Mouse (Mus musculus): Measurements from ENCODE around the gene Trmt10a. TPM values are rescaled to one million over a fixed set of nuclear protein-coding genes. Genes with fewer than 3 reads are reported as not detected.

Gene Trmt10a
- polyA plus RNA-seq, 1 experiment = 0.24 TPM

DNA sequence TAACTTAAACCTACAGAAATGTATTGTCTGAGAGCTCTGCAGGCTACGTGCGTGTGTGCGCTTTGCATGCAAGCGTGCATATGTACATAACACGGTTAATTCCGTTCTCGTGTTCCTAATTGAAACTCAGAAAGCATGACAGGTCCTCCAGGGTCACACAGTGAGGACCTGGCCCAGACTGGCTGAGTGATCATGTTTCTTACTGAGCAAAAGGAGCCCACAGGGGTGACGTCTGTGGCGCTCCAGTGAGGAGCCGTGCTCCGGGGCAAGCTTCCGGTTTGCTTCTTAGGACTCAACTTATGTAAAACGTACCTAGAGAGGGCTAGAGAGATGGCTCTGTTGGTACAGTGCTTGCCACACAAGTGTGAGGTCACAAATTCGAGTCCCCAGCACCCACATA is 53.8 kb downstream of the Trmt10a start:
- whole genome bisulfite sequencing = 86% methylated on average over 14 of the region's 14 CpGs
- H3K4me3 ChIP-seq (ENCODE audit: low read depth, low read length) = no peak overlapping the region
- no peak overlapping the region for H3K27ac ChIP-seq (ENCODE audit: insufficient read depth, low read depth, low read length)
- no peaks in the 10 kb centered on the region for H3K36me3 ChIP-seq (ENCODE audit: control insufficient read depth, insufficient read depth, low read length)
- no peaks in the 10 kb centered on the region for H3K27me3 ChIP-seq (ENCODE audit: control insufficient read depth, insufficient read depth, low read length)
- H3K4me1 ChIP-seq (ENCODE audit: control insufficient read depth, insufficient read depth, insufficient read length, low read length) = no peaks in the 10 kb centered on the region; the same call in 1 of the 2 replicates
- no peak for TF ChIP-seq POLR2A (IDR thresholded peaks at IDR 0.05; ENCODE audit: low read depth, low read length)
- no peak for TF ChIP-seq CTCF (IDR thresholded peaks at IDR 0.05; ENCODE audit: extremely low read depth, insufficient read length, insufficient replicate concordance, low read depth, low read length)

DNA sequence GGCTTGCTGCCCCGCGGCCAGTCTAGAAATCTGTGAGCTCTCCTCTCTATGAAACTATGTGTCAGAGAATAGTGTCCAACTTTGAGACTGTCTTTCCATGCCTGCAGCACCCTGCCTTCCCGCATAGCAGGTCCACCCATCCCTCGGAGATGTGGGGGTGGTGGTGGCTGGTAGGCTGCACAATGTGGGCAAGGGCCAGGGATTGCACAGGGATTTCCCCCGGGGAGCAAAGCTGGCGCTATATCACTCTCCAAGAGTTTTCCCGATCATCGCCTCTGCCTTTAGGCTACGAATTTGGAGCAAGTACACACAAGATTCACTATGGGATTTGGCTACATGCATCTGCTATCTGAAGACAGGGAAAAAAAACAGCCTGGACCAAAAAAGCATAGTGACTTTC is 54.3 kb downstream of the Trmt10a start:
- 68% methylated on average over 9 of the region's 9 CpGs for WGBS
- no peaks in the 10 kb centered on the region for H3K36me3 ChIP-seq (ENCODE audit: control insufficient read depth, insufficient read depth, low read length)
- no peaks in the 10 kb centered on the region for H3K27me3 ChIP-seq (ENCODE audit: control insufficient read depth, insufficient read depth, low read length)
- no peak overlapping the region for H3K4me3 ChIP-seq (ENCODE audit: low read depth, low read length)
- H3K4me1 ChIP-seq (ENCODE audit: control insufficient read depth, insufficient read depth, insufficient read length, low read length) = no peaks in the 10 kb centered on the region; the same call in 1 of the 2 replicates
- TF ChIP-seq POLR2A (IDR thresholded peaks at IDR 0.05; ENCODE audit: low read depth, low read length) = no peak
- no peak for TF ChIP-seq CTCF (IDR thresholded peaks at IDR 0.05; ENCODE audit: extremely low read depth, insufficient read length, insufficient replicate concordance, low read depth, low read length)
- no peak overlapping the region for H3K27ac ChIP-seq (ENCODE audit: insufficient read depth, low read depth, low read length)

DNA sequence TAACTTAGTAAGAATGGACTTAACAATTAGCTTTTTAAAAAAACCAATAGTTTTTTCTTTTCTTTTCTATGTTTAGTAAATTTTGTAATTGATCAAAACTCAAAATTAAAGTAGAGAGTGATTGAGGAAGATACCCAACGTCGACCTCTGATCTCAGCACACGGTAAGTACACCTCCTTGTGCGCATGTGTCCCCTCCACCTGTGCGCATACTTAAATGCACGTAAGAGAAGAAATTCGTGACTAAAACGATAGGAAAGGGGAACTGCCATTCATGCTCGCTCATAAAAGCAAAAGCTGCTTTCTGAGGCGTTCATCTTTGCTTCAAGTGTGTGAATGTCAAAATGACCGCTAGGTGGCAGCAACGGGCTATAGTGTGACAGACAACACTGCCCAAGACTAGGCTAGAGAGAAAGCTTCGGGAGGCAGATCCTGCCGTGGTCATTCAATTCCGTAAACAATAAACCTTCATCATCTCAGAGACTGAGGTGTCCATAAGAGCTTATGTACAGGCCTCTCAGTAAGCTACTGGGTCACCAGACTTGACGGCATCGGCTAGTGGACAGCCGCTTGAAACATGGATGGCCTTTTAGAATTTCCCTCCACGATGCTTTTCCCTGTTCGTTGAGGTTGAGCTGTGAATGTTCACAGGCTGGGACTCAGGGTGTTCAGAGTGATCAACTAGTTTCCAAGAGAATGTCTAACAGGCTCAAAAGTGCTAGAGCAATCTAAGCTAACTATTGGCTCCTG is 54.9 kb downstream of the Trmt10a start:
- H3K27me3 ChIP-seq (ENCODE audit: control insufficient read depth, insufficient read depth, low read length) = no peaks in the 10 kb centered on the region
- TF ChIP-seq CTCF (IDR thresholded peaks at IDR 0.05; ENCODE audit: extremely low read depth, insufficient read length, insufficient replicate concordance, low read depth, low read length) (peak; percentile 77; the same call in 1 of the 2 replicates), POLR2A (IDR thresholded peaks at IDR 0.05; ENCODE audit: low read depth, low read length) (no peak)
- no peak overlapping the region for H3K4me3 ChIP-seq (ENCODE audit: low read depth, low read length)
- no peak overlapping the region for H3K27ac ChIP-seq (ENCODE audit: insufficient read depth, low read depth, low read length)
- H3K36me3 ChIP-seq (ENCODE audit: control insufficient read depth, insufficient read depth, low read length) = no peaks in the 10 kb centered on the region
- 24% methylated on average over 20 of the region's 20 CpGs for WGBS
- H3K4me1 ChIP-seq (ENCODE audit: control insufficient read depth, insufficient read depth, insufficient read length, low read length) = no peaks in the 10 kb centered on the region; the same call in 1 of the 2 replicates

DNA sequence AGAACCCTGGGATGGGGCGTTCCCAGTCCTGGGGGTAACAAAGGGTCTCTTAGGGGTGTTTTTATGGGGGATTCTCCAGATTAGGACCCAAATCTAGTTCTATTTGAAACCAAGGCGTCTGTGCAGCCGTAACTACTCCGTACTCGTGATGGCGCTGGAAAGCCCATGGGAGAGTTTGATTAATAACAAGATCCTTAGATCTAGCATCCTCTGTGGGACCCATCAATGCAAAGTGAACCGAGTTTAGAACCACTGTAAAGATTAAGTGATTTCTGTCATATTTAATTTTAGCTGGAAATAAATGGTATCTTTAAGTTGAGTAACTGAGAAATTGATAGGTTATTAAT is 55.4 kb downstream of the Trmt10a start:
- no peak for TF ChIP-seq POLR2A (IDR thresholded peaks at IDR 0.05; ENCODE audit: low read depth, low read length)
- TF ChIP-seq CTCF (IDR thresholded peaks at IDR 0.05; ENCODE audit: extremely low read depth, insufficient read length, insufficient replicate concordance, low read depth, low read length) = no peak
- Histone ChIP-seq H3K4me1 (ENCODE audit: control insufficient read depth, insufficient read depth, insufficient read length, low read length) (no peaks in the 10 kb centered on the region; the same call in 1 of the 2 replicates), H3K4me3 (ENCODE audit: low read depth, low read length) (no peak overlapping the region), H3K36me3 (ENCODE audit: control insufficient read depth, insufficient read depth, low read length) (no peaks in the 10 kb centered on the region), H3K27ac (ENCODE audit: insufficient read depth, low read depth, low read length) (no peak overlapping the region), H3K27me3 (ENCODE audit: control insufficient read depth, insufficient read depth, low read length) (no peaks in the 10 kb centered on the region)
- 81% methylated on average over 7 of the region's 7 CpGs for WGBS

DNA sequence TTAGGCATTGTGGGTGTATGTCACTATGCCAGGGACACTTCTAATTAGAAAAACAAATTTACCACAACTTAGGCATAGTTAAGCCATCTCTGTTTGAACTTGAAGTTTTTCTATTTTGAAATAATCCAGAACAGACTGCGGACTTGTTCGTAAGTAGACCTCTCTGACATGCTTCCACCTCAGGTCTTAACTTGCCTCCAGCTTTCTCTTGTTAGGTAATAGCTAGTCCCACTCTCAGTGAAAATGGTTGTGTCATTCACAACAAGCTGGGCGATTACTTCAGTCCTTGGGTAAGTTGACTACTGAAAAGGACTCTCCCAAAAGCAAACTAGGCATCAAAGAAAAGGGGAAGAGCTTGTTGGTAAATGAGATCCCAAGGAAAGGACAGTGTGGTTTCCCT is 65.6 kb downstream of the Trmt10a start:
- Histone ChIP-seq H3K36me3 (ENCODE audit: control insufficient read depth, insufficient read depth, low read length) (no peaks in the 10 kb centered on the region), H3K27ac (ENCODE audit: insufficient read depth, low read depth, low read length) (no peak overlapping the region), H3K27me3 (ENCODE audit: control insufficient read depth, insufficient read depth, low read length) (no peaks in the 10 kb centered on the region), H3K4me1 (ENCODE audit: control insufficient read depth, insufficient read depth, insufficient read length, low read length) (no peaks in the 10 kb centered on the region), H3K4me3 (ENCODE audit: low read depth, low read length) (no peak overlapping the region)
- TF ChIP-seq CTCF (IDR thresholded peaks at IDR 0.05; ENCODE audit: extremely low read depth, insufficient read length, insufficient replicate concordance, low read depth, low read length) (no peak), POLR2A (IDR thresholded peaks at IDR 0.05; ENCODE audit: low read depth, low read length) (no peak)
- 95% methylated on average over 3 of the region's 3 CpGs for WGBS

Other genes with a start within 250 kb of the Trmt10a start
- gene Lamtor3, start 224.9 kb upstream of the Trmt10a start, polyA plus RNA-seq (2012; rRNA removed) = 7.3 and 9.4 TPM in 2 replicates
- 2.9 and 8.8 TPM in 2 replicates for gene Dapp1, start 161.9 kb upstream of the Trmt10a start, polyA plus RNA-seq (2012; rRNA removed)
- gene 1110002E22Rik, start 78.4 kb upstream of the Trmt10a start, polyA plus RNA-seq (2012; rRNA removed) = 0.01 and 0.04 TPM in 2 replicates
- 0.10 and 0.19 TPM in 2 replicates for gene Gm5105, start 76.1 kb upstream of the Trmt10a start, polyA plus RNA-seq (2012; rRNA removed)
- 60.5 and 108 TPM in 2 replicates for gene Mttp, start 1.5 kb downstream of the Trmt10a start, polyA plus RNA-seq (2012; rRNA removed)
- gene 4930579F01Rik, start 50.4 kb downstream of the Trmt10a start, polyA plus RNA-seq (2012; rRNA removed) = not detected in 2 replicates
- gene Adh7, start 74.3 kb downstream of the Trmt10a start, polyA plus RNA-seq (2012; rRNA removed) = 0.08 and 1.0 TPM in 2 replicates
- 137 and 221 TPM in 2 replicates for gene Adh1, start 117.5 kb downstream of the Trmt10a start, polyA plus RNA-seq (2012; rRNA removed)
- 76.3 and 89.5 TPM in 2 replicates for gene Adh6a, start 169.8 kb downstream of the Trmt10a start, polyA plus RNA-seq (2012; rRNA removed)
- gene Adh6b, start 198.3 kb downstream of the Trmt10a start, polyA plus RNA-seq (2012; rRNA removed) = not detected in 2 replicates

Measured in small intestine, adult 2 months (tissue).